Mouse (Mus musculus): ENCODE data around the gene Pigx.
"Not testable (repeated sequence)": the region's sequence is repeated elsewhere in the genome, so short reads cannot be mapped to it uniquely, and the experiment has no call there.

Pigx gene

DNA sequence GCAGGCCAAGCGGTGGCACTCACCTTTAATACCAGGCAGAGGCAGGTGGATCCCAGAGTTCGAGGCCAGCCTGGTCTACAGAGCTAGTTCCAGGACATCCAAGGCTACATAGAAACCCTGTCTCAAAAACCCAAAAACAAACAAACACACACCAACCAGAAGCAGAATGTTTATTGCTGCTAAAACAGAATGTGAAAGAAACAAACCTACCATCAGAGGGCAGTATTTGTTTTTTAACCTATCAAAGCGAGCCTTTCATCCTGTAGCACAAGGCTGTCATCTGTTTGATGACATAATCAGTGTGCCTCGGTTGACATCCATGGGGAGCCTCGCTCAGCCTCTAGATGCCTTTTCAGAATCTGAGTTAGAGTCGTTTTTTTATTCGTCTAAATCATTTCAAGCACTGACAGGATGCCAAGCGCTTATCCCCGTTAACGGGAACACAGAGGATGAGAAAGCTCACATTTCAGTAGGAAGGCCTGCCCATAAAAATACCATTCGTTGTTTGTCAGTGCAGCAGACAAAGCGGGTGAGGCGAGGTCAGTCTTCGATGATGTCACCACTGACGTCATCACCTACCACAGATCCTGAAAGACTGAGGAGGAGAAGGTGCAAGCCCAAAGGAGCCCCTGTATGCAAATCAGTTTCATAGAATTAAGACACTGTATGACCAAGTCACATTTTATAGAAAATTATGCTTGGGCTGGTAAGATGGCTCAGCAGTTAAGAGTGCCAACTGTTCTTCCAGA lies 11.6 kb upstream of the Pigx start:
- DNase-seq (ENCODE audit: low read depth, low spot score), result peak; percentile 65

GRCm38 (mm10) chr16:32108578-32108977 lies 9.0 kb upstream of the Pigx start:
- DNase-seq (ENCODE audit: low read depth, low spot score), result no peak

DNA sequence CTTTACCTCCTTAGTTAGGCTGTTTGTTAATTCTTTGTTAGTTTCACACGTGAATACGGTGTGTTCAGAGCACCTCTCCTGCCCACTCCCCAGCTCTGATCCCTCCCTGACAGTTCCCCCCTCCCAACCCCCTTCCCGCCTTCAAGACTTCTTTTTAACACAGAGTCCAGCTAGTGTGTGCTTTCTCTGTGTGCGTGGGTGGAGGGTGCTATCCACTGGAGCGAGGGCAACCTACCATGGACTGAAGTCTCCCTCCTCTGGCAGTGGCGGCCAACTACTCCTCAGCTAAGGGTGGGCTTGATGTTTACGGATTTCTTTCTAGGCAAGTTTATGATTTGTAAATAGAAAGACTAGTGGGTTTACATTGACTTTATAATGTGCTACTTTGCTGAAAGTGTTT lies 8.6 kb upstream of the Pigx start:
- no peak for DNase-seq (ENCODE audit: low read depth, low spot score)

- no peak for DNase-seq (ENCODE audit: low read depth, low spot score)
These were observed 8.0 kb upstream of the Pigx start for GRCm38 (mm10) chr16:32107342-32108045.

DNA sequence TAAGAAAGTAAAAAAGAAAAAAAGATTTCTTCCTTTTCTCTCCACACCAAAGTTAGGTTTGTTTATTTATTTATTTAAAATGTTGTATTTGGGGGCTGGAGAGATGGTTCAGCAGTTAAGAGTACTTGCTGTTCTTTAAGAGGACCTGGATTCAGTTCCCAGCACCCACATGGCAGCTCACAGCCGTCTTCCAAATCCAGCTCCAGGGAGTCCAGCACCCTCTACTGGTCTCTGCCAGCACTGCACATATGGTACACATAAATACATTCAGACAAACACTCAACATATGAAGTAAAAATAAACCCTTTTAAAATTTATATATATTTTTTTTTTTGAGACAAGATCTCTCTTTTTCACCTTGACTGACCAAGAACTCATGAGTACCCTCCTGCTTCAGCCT lies 6.2 kb upstream of the Pigx start:
- peak; percentile 75 for DNase-seq (ENCODE audit: low read depth, low spot score)

GRCm38 (mm10) chr16:32102295-32102694 lies 2.8 kb upstream of the Pigx start:
- no peak for DNase-seq (ENCODE audit: low read depth, low spot score)

- DNase-seq (ENCODE audit: low read depth, low spot score), result no peak
These were observed 473 bp downstream of the Pigx start for GRCm38 (mm10) chr16:32098897-32099637.

DNA sequence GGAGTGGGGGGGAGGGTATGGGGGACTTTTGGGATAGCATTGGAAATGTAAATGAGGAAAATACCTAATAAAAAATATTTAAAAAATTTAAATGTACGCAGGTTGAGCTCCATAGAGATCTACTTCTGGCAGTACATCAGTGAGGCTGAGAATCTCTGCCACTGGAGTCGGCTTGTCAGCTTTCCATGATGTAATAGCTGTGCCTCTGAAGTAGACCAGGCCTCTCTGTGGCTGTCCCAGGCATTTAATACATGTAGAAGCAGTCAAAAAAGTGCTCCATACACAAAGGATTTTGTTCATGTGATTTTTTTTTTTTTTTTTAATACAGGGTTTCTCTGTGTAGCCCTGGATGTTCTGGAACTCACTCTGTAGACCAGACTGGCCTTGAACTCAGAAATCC lies 1.8 kb downstream of the Pigx start:
- DNase-seq (ENCODE audit: low read depth, low spot score), result not testable (repeated sequence)

- peak; percentile 65 for DNase-seq (ENCODE audit: low read depth, low spot score)
These were observed 8.1 kb downstream of the Pigx start for GRCm38 (mm10) chr16:32091466-32091865.

- no peak for DNase-seq (ENCODE audit: low read depth, low spot score)
These were observed 11.7 kb downstream of the Pigx start for GRCm38 (mm10) chr16:32087629-32088443.

- DNase-seq (ENCODE audit: low read depth, low spot score), result peak; percentile 86
These were observed 20.5 kb downstream of the Pigx start, which contains the start of gene Pak2 for GRCm38 (mm10) chr16:32078991-32079511. TSS of gene Pak2 (minus strand) at chr16:32079342.

GRCm38 (mm10) chr16:32078408-32078990 lies 21.0 kb downstream of the Pigx start:
- peak; percentile 67 for DNase-seq (ENCODE audit: low read depth, low spot score)

DNA sequence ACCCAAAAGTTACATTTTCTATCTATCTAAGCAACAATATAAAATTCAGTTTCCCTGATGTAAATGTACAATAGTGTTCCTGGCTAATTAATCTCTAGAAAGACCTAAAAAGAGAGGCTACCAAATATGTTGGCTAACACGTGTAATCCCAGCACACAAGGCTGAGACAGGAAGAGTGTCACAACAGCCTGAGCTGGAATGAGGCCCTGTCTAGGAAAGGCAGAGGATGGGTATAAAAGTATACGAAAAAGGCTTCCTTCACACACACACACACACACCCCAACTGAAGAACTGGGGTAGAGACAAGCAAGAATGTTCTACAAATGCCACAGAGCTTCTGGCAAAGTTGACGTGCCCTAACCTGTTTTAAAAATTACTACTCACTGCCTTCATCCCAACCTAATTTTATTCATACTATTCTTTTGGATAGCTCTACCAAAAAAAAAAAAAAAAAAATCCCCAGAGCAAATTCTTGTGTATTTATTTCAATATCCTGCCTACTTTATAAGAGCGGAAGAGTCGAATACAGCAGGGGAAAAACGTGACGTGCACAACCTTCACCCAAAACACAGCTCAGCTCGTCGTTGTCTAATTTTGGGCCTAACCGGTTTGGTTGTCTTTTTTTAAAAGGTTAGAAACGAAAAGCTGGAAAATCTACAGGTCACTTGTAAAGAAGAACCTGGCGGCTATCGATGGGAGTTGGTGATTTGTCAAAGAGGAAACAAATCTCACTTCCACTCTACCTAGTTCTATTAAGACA lies 21.7 kb downstream of the Pigx start:
- no peak for DNase-seq (ENCODE audit: low read depth, low spot score)

GRCm38 (mm10) chr16:32076406-32076805 lies 23.1 kb downstream of the Pigx start:
- DNase-seq (ENCODE audit: low read depth, low spot score), result no peak

- DNase-seq (ENCODE audit: low read depth, low spot score), result no peak
These were observed 23.8 kb downstream of the Pigx start for GRCm38 (mm10) chr16:32075762-32076161.

- DNase-seq (ENCODE audit: low read depth, low spot score), result not testable (repeated sequence)
These were observed 29.5 kb downstream of the Pigx start for GRCm38 (mm10) chr16:32070070-32070469.

DNA sequence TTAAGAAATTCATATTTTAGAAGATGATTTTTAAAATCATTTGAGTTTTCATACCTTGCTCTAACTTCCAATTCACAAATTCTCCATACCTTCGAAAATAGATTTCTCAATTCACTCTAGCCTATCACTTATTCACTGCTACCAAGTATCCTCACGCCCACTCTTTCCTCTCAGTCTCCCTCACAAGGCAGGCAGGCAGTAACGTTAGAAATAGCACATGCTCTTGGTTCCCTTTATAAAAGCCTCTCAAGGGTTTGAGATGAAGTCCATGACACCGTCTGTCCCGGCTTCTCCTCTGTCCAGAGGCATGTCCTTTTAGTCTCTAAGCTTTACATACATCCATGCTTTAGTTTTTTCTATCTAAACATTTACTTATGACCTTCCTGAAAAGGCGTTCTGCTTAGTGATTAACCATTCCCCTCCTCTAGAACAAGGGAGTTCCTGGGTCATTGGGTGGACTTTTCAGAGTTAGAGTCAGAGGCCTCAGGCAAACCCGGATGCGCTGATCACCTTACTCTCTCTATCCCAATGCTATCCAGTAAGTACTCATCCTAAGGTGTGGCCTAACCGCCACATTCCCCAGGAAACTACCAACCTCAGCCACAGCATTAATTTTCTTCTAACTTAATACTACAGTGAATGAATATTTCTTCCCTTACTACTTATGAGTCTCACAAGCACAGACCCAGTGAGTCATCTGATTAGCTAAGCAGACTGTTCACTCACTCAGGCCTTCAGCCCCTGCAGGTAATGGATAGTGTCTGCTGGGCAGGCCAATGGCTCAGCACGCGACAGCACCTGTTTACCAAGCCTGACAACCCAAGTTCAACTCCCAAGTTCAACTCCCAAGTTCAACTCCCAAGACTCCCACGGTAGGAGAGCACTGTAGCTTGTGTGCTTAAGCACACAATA lies 30.9 kb downstream of the Pigx start:
- DNase-seq (ENCODE audit: low read depth, low spot score), result no peak

DNA sequence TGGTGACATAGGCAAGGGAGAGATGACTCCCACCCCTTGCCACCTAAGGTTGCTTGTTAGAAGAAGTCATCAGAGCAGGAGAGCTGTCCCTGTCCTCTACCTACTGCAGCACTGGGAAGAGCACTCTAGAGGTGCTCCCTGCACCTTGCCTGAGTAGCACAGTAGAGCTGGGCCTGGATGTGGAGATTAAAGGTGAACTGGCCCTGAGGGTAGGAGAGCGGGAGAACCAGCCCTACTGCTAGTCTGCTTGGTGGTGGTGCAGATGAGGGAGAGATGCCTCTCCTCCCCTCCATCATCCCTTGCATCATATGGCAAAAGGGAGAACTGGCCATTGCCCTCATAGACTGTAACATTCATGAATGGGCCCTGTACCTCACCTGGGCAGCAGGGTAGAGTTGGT lies 32.6 kb downstream of the Pigx start:
- no peak for DNase-seq (ENCODE audit: low read depth, low spot score)

DNA sequence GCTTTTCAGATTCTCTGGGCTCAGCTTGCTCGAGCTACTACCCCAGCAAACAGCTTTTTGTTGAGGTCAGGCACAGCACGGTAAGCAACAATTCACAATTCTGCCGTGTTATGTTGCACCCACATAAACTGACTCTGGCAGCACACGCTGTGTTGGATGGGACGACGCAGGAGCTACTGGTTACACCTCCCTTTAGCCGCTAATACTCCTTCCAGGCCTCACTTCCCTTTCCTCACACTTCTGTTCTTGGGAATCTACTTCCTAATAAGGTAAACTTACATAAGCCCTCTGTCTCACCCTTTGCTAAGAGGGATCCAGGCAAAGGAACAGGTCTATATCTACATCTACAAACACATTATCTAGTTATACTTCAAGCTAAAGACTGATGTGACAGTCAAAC lies 35.6 kb downstream of the Pigx start:
- DNase-seq (ENCODE audit: low read depth, low spot score), result no peak
